Mouse (Mus musculus): ENCODE measurements around the gene Gm26602. TPM values are rescaled to one million over a fixed set of nuclear protein-coding genes. Genes with fewer than 3 reads are reported as not detected.

Gm26602 gene
- polyA plus RNA-seq, 1 experiment from 2014 or later = 8.9 TPM

DNA sequence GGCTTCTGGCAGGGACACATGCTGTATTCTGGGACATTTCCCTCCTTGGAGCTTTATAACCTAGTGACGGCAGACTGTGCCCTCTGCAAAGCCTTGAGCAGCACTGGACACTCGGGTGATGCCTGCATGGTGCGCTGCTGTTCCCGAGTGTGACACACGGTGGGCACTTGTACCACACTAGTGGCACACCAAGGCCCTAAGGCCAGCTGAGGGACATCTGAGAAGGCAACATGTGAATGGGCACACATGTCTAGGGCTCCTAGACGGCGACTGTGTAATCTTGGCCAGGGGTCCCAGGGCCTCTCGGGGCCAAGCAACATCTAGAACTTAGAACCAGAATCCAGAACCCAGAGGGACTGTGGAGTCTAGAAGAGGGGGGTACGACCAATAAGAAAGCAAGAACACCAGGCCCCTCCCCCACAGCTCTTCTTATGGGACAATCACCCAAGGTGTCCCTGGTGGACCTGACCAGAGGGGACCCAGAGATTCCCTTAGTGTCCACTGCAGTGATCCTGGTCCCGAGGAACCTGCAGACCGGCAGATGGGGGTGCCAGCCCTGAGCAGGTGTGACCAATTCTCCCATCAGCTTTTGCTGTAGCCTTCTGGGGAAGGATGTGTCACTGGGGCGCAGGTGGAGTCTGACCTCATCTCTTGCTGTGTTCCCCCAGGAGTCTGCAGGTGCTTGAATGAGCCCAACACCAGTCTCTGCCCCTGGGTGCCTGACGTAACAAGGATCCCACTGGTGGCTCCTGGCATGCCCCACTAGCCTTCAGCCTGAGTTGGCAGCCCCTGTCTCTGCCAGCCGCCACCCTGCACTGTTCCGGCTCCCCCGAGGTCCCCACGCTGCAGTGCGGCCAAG, 19.5 kb downstream of the Gm26602 start:
- 87% methylated on average over 18 of the region's 18 CpGs for WGBS
- Histone ChIP-seq H3K27ac (replicated peaks) (no peak overlapping the region), H3K4me1 (replicated peaks; ENCODE audit: control insufficient read depth, insufficient read depth) (peaks cover 25% of the 10 kb centered on the region), H3K9me3 (ENCODE audit: control insufficient read depth, low read length) (no peaks in the 10 kb centered on the region), H3K27me3 (ENCODE audit: control insufficient read depth, insufficient read depth, low read length) (no peaks in the 10 kb centered on the region), H3K4me2 (replicated peaks; ENCODE audit: low read depth) (no peak overlapping the region), H3K9ac (ENCODE audit: low read length) (no peak overlapping the region), H3K36me3 (ENCODE audit: control insufficient read depth, insufficient read depth, low read length) (peaks cover 2% of the 10 kb centered on the region; the same call in 1 of the 2 replicates), H3K4me3 (ENCODE audit: low read depth, low read length) (no peak overlapping the region)
- ATAC-seq (ENCODE audit: low FRiP score, low TSS enrichment) (no peak), DNase-seq (ENCODE audit: low spot score) (no peak)
- TF ChIP-seq CTCF (IDR thresholded peaks at IDR 0.05; ENCODE audit: low read depth) (no peak), EP300 (optimal IDR thresholded peaks at IDR 0.05) (no peak)

GRCm38 (mm10) chr10:79930826-79931186, 20.1 kb downstream of the Gm26602 start:
- DNase-seq (ENCODE audit: low spot score) (no peak), ATAC-seq (ENCODE audit: low FRiP score, low TSS enrichment) (no peak)
- no peaks in the 10 kb centered on the region for H3K9me3 ChIP-seq (ENCODE audit: control insufficient read depth, low read length)
- H3K36me3 ChIP-seq (ENCODE audit: control insufficient read depth, insufficient read depth, low read length) = peaks cover 2% of the 10 kb centered on the region; the same call in 1 of the 2 replicates
- 89% methylated on average over 16 of the region's 16 CpGs for WGBS
- H3K27me3 ChIP-seq (ENCODE audit: control insufficient read depth, insufficient read depth, low read length) = no peaks in the 10 kb centered on the region
- no peak overlapping the region for H3K4me2 ChIP-seq (replicated peaks; ENCODE audit: low read depth)
- H3K9ac ChIP-seq (ENCODE audit: low read length) = no peak overlapping the region
- TF ChIP-seq CTCF (IDR thresholded peaks at IDR 0.05; ENCODE audit: low read depth) (no peak), EP300 (optimal IDR thresholded peaks at IDR 0.05) (no peak)
- no peak overlapping the region for H3K4me3 ChIP-seq (ENCODE audit: low read depth, low read length)
- H3K27ac ChIP-seq (replicated peaks) = no peak overlapping the region
- H3K4me1 ChIP-seq (replicated peaks; ENCODE audit: control insufficient read depth, insufficient read depth) = peaks cover 25% of the 10 kb centered on the region

DNA sequence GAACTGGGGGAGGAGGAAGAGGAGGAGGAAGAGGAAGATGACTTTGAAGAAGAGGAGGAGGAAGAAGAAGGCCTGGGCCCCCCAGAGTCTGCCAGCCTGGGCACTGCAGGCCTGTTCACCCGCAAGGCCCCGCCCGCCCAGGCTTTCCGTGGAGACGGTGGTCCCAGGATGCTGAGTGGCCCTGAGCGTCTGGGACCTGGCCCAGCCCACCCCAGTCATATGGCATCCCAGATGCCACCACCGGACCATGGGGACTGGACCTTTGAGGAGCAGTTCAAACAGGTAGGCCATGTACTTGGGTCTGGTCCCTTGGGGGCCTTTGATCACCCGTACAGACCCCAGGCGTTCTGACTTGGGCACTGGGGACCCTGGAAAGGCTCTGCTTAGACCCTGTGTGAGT, 21.1 kb downstream of the Gm26602 start:
- no peaks in the 10 kb centered on the region for H3K9me3 ChIP-seq (ENCODE audit: control insufficient read depth, low read length)
- 80% methylated on average over 9 of the region's 9 CpGs for WGBS
- no peak for DNase-seq (ENCODE audit: low spot score)
- no peak for TF ChIP-seq CTCF (IDR thresholded peaks at IDR 0.05; ENCODE audit: low read depth)
- no peak overlapping the region for H3K4me3 ChIP-seq (ENCODE audit: low read depth, low read length)
- no peak overlapping the region for H3K9ac ChIP-seq (ENCODE audit: low read length)
- no peaks in the 10 kb centered on the region for H3K27me3 ChIP-seq (ENCODE audit: control insufficient read depth, insufficient read depth, low read length)
- H3K36me3 ChIP-seq (ENCODE audit: control insufficient read depth, insufficient read depth, low read length) = peaks cover 2% of the 10 kb centered on the region; the same call in 1 of the 2 replicates
- no peak overlapping the region for H3K4me2 ChIP-seq (replicated peaks; ENCODE audit: low read depth)
- no peak overlapping the region for H3K27ac ChIP-seq (replicated peaks)
- peaks cover 22% of the 10 kb centered on the region for H3K4me1 ChIP-seq (replicated peaks; ENCODE audit: control insufficient read depth, insufficient read depth)
- no peak for ATAC-seq (ENCODE audit: low FRiP score, low TSS enrichment)

GRCm38 (mm10) chr10:79932736-79933135, 22.1 kb downstream of the Gm26602 start:
- no peak overlapping the region for H3K4me3 ChIP-seq (ENCODE audit: low read depth, low read length)
- TF ChIP-seq EP300 (optimal IDR thresholded peaks at IDR 0.05) (no peak), CTCF (IDR thresholded peaks at IDR 0.05; ENCODE audit: low read depth) (peak; percentile 23; the same call in 1 of the 2 replicates)
- 17% methylated on average over 8 of the region's 8 CpGs for WGBS
- H3K9ac ChIP-seq (ENCODE audit: low read length) = peak overlapping the region; percentile 18; the same call in 1 of the 2 replicates
- H3K36me3 ChIP-seq (ENCODE audit: control insufficient read depth, insufficient read depth, low read length) = peaks cover 2% of the 10 kb centered on the region; the same call in 1 of the 2 replicates
- peaks cover 23% of the 10 kb centered on the region for H3K4me1 ChIP-seq (replicated peaks; ENCODE audit: control insufficient read depth, insufficient read depth)
- H3K27me3 ChIP-seq (ENCODE audit: control insufficient read depth, insufficient read depth, low read length) = no peaks in the 10 kb centered on the region
- ATAC-seq (ENCODE audit: low FRiP score, low TSS enrichment) = 0 out of 2 replicates have a peak, but pooled peaks have one; percentile 6
- no peaks in the 10 kb centered on the region for H3K9me3 ChIP-seq (ENCODE audit: control insufficient read depth, low read length)
- H3K27ac ChIP-seq (replicated peaks) = peak overlapping the region; percentile 69
- DNase-seq (ENCODE audit: low spot score) = peak; percentile 55
- H3K4me2 ChIP-seq (replicated peaks; ENCODE audit: low read depth) = peak overlapping the region; percentile 11; the same call in 1 of the 2 replicates

GRCm38 (mm10) chr10:79933145-79933679, 22.6 kb downstream of the Gm26602 start:
- Histone ChIP-seq H3K27me3 (ENCODE audit: control insufficient read depth, insufficient read depth, low read length) (no peaks in the 10 kb centered on the region), H3K27ac (replicated peaks) (peak overlapping the region; percentile 69), H3K9me3 (ENCODE audit: control insufficient read depth, low read length) (no peaks in the 10 kb centered on the region), H3K4me1 (replicated peaks; ENCODE audit: control insufficient read depth, insufficient read depth) (peaks cover 25% of the 10 kb centered on the region), H3K4me2 (replicated peaks; ENCODE audit: low read depth) (0 out of 2 replicates have a peak overlapping the region, but pooled peaks have one; percentile 11), H3K36me3 (ENCODE audit: control insufficient read depth, insufficient read depth, low read length) (peaks cover 2% of the 10 kb centered on the region; the same call in 1 of the 2 replicates), H3K4me3 (ENCODE audit: low read depth, low read length) (no peak overlapping the region), H3K9ac (ENCODE audit: low read length) (peak overlapping the region; percentile 4)
- 47% methylated on average over 9 of the region's 9 CpGs for WGBS
- TF ChIP-seq EP300 (optimal IDR thresholded peaks at IDR 0.05) = no peak
- ATAC-seq (ENCODE audit: low FRiP score, low TSS enrichment) = no peak
- no peak for DNase-seq (ENCODE audit: low spot score)

- Histone ChIP-seq H3K4me3 (ENCODE audit: low read depth, low read length) (no peak overlapping the region), H3K4me2 (replicated peaks; ENCODE audit: low read depth) (no peak overlapping the region), H3K36me3 (ENCODE audit: control insufficient read depth, insufficient read depth, low read length) (peaks cover 2% of the 10 kb centered on the region; the same call in 1 of the 2 replicates), H3K27ac (replicated peaks) (peak overlapping the region; percentile 69), H3K4me1 (replicated peaks; ENCODE audit: control insufficient read depth, insufficient read depth) (peaks cover 25% of the 10 kb centered on the region), H3K9ac (ENCODE audit: low read length) (no peak overlapping the region), H3K9me3 (ENCODE audit: control insufficient read depth, low read length) (no peaks in the 10 kb centered on the region), H3K27me3 (ENCODE audit: control insufficient read depth, insufficient read depth, low read length) (no peaks in the 10 kb centered on the region)
- TF ChIP-seq CTCF (IDR thresholded peaks at IDR 0.05; ENCODE audit: low read depth) = no peak
- TF ChIP-seq EP300 (optimal IDR thresholded peaks at IDR 0.05) = no peak
- ATAC-seq (ENCODE audit: low FRiP score, low TSS enrichment) (no peak), DNase-seq (ENCODE audit: low spot score) (no peak)
- WGBS = 69% methylated on average over 6 of the region's 6 CpGs
Observed at GRCm38 (mm10) chr10:79933861-79934260, 23.2 kb downstream of the Gm26602 start.
